14 mouse cellular contexts compared by ENCODE assay signal in the genomic region with DNA sequence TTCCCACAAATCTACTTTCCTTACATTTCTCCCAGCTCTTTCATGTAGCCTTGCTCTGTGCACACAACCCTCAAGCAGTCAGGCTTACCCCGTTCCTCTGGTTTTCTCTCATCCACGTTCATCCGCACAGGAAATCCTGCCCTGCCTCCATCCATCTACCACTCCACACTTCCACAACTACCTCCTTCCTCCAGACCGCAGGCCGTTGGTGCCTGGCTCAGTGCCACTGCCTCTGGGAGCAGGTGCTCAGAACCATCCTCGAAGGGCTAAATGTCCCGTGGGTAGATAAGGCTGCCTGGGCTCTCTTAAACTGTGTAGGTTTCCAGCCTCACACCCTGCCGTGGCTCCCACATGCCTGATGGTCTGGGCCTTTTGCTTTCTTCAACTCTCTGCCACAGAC.
DNase-seq lines count a peak whose midpoint lies in the region; ATAC-seq lines count a peak whose summit lies in the region.
"Had no signal": no experiment of that assay in that cellular context is flagged by ENCODE, and none has a peak within 500 bp of the region (broad histone marks: within the 10 kb centered on the region; RNA-seq: fewer than 3 reads in every experiment).

No protein-coding gene starts in this region.

- DNase-seq in heart, adult 18-20 months: no peak
- no peak for DNase-seq in lung, adult 18-20 months
- DNase-seq in thymus, postnatal 10 days (ENCODE audit: low spot score in 2 of 2): peak; percentile 20 to 24
- DNase-seq in hindbrain, embryonic 11.5 days (ENCODE audit: low spot score): no peak
- no peak for DNase-seq in adrenal gland, postnatal 25 days
- DNase-seq: adrenal gland, adult 8-10 months; kidney, adult 9 months; lung, postnatal 14 days had no signal

- no peak overlapping the region; the same call in 1 of the 2 replicates for H3K9ac ChIP-seq in heart, embryonic 13.5 days
- H3K9ac ChIP-seq in lung, embryonic 16.5 days (ENCODE audit: low read length): no peak overlapping the region
- H3K9ac ChIP-seq in hindbrain, embryonic 11.5 days (ENCODE audit: low read depth, low read length): no peak overlapping the region
- H3K9ac ChIP-seq: neural tube, embryonic 13.5 days had no signal

- peaks cover 7% of the 10 kb centered on the region; the same call in 1 of the 2 replicates for H3K27me3 ChIP-seq in heart, embryonic 13.5 days (replicated peaks)
- no peaks in the 10 kb centered on the region for H3K27me3 ChIP-seq in lung, embryonic 16.5 days (ENCODE audit: control insufficient read depth, insufficient read depth, low read depth, low read length)
- H3K27me3 ChIP-seq in hindbrain, embryonic 11.5 days (ENCODE audit: control insufficient read depth, insufficient read depth, low read length): no peaks in the 10 kb centered on the region
- H3K27me3 ChIP-seq: neural tube, embryonic 13.5 days had no signal

- no peak for ATAC-seq in heart, embryonic 13.5 days (ENCODE audit: extremely low read depth, insufficient number of reproducible peaks, low FRiP score, low TSS enrichment)
- ATAC-seq in lung, embryonic 16.5 days (ENCODE audit: low read depth): no peak
- ATAC-seq in granulocyte monocyte progenitor cell, adult 5-6 weeks (replicated peaks; ENCODE audit: poor library complexity, severe bottlenecking): peak; percentile 83
- no peak for ATAC-seq in hindbrain, embryonic 11.5 days (ENCODE audit: low FRiP score)
- ATAC-seq: midbrain, embryonic 16.5 days had no signal

- no peaks in the 10 kb centered on the region for H3K36me3 ChIP-seq in heart, embryonic 13.5 days
- H3K36me3 ChIP-seq in lung, embryonic 16.5 days (ENCODE audit: control insufficient read depth, insufficient read depth, low read length): no peaks in the 10 kb centered on the region
- no peaks in the 10 kb centered on the region for H3K36me3 ChIP-seq in hindbrain, embryonic 11.5 days (ENCODE audit: control insufficient read depth, insufficient read depth, low read length)
- H3K36me3 ChIP-seq: neural tube, embryonic 13.5 days had no signal

- no peak overlapping the region for H3K4me2 ChIP-seq in heart, embryonic 13.5 days
- no peak overlapping the region for H3K4me2 ChIP-seq in lung, embryonic 16.5 days (ENCODE audit: low read depth, low read length)
- H3K4me2 ChIP-seq in hindbrain, embryonic 11.5 days (replicated peaks; ENCODE audit: low read depth, low read length): no peak overlapping the region
- H3K4me2 ChIP-seq: neural tube, embryonic 13.5 days had no signal

- H3K4me3 ChIP-seq in heart, embryonic 13.5 days: no peak overlapping the region
- H3K4me3 ChIP-seq in lung, embryonic 16.5 days (ENCODE audit: low read length): no peak overlapping the region
- no peak overlapping the region for H3K4me3 ChIP-seq in hindbrain, embryonic 11.5 days (ENCODE audit: low read depth, low read length)
- H3K4me3 ChIP-seq: layer of hippocampus, adult 2 months; neural tube, embryonic 13.5 days had no signal

- H3K27ac ChIP-seq in heart, embryonic 13.5 days (replicated peaks): peak overlapping the region; percentile 39; the same call in 1 of the 2 replicates
- H3K27ac ChIP-seq in lung, embryonic 16.5 days (ENCODE audit: low read length): peak overlapping the region; percentile 4
- H3K27ac ChIP-seq in hindbrain, embryonic 11.5 days (ENCODE audit: low read depth, low read length): no peak overlapping the region
- H3K27ac ChIP-seq: layer of hippocampus, adult 2 months; neural tube, embryonic 13.5 days had no signal

- H3K4me1 ChIP-seq in heart, embryonic 13.5 days: peaks cover 59% of the 10 kb centered on the region
- peaks cover 30% of the 10 kb centered on the region for H3K4me1 ChIP-seq in lung, embryonic 16.5 days (replicated peaks; ENCODE audit: control insufficient read depth, insufficient read depth, low read length)
- H3K4me1 ChIP-seq in hindbrain, embryonic 11.5 days (replicated peaks; ENCODE audit: control insufficient read depth, insufficient read depth, low read length): no peaks in the 10 kb centered on the region

- 24% methylated on average over 8 of the region's 8 CpGs for WGBS in heart, embryonic 13.5 days
- 19% methylated on average over 8 of the region's 8 CpGs for WGBS in lung, embryonic 16.5 days
- WGBS in hindbrain, embryonic 11.5 days: 89% methylated on average over 8 of the region's 8 CpGs

- no peaks in the 10 kb centered on the region for H3K9me3 ChIP-seq in heart, embryonic 13.5 days
- H3K9me3 ChIP-seq in lung, embryonic 16.5 days (ENCODE audit: control insufficient read depth, low read length): no peaks in the 10 kb centered on the region
- H3K9me3 ChIP-seq in hindbrain, embryonic 11.5 days (ENCODE audit: control insufficient read depth, low read length): no peaks in the 10 kb centered on the region
- H3K9me3 ChIP-seq: neural tube, embryonic 13.5 days had no signal

Comparison
In these comparisons a context has a peak if more than half of its experiments do, and no peak if none do; other contexts are left out.
1. DNase-seq: peak in thymus, postnatal 10 days (2 of 2); none in heart, adult 18-20 months (0 of 2), lung, adult 18-20 months (0 of 2), hindbrain, embryonic 11.5 days (single experiment) and adrenal gland, postnatal 25 days (single experiment).